Mouse (Mus musculus) embryonic fibroblast, embryonic 13.5 days (primary cell): Measurements from ENCODE around the gene Slf2.

Source experiments
- CTCF ChIP-seq: IDR thresholded peaks from 2 replicates; pipeline ENCODE4 v1.5.1; 2011; ENCODE audit warnings: mild to moderate bottlenecking, control low read depth, low read length, moderate library complexity, borderline replicate concordance; ENCODE audit not compliant: insufficient read depth
- POLR2A ChIP-seq: IDR thresholded peaks from 2 replicates; pipeline ENCODE4 v1.6.1; 2011; ENCODE audit warnings: low read depth, mild to moderate bottlenecking, control low read depth, low read length, moderate library complexity

GRCm38 (mm10) chr19:44968329-44968728, 37.4 kb downstream of the Slf2 start:
- no peak for TF ChIP-seq POLR2A
- no peak for TF ChIP-seq CTCF
